Mouse (Mus musculus) mouse trophoblast stem cell (cell line): ENCODE measurements around the gene Lrrc1.

Experiments used
- in situ Hi-C, 2 experiments: fragments of 300-500 bp; cut with MseI, MboI; formaldehyde crosslinking; loops; 2 replicates in 1 of 2; 3 replicates in 1 of 2; pipeline ENCODE4 v1.15.1; 2025

Lrrc1 gene

GRCm38 (mm10) chr9:77427292-77428114, 117.2 kb downstream of the Lrrc1 start:
- in situ Hi-C loops: no loop called here

GRCm38 (mm10) chr9:77426110-77426509, 118.6 kb downstream of the Lrrc1 start:
- in situ Hi-C loops: no loop called here

- in situ Hi-C loops: no loop called here
Measured at GRCm38 (mm10) chr9:77425553-77425952, 119.1 kb downstream of the Lrrc1 start.

- in situ Hi-C loops: no loop called here
Measured at GRCm38 (mm10) chr9:77420200-77420585, 124.5 kb downstream of the Lrrc1 start.

GRCm38 (mm10) chr9:77419501-77420199, 125.0 kb downstream of the Lrrc1 start:
- in situ Hi-C loops: no loop called here

GRCm38 (mm10) chr9:77418800-77419199, 125.9 kb downstream of the Lrrc1 start:
- in situ Hi-C loops: no loop called here

GRCm38 (mm10) chr9:77416486-77416885, 128.2 kb downstream of the Lrrc1 start:
- in situ Hi-C loops: no loop called here

GRCm38 (mm10) chr9:77416002-77416401, 128.7 kb downstream of the Lrrc1 start:
- in situ Hi-C loops: no loop called here

- in situ Hi-C loops: no loop called here
Measured at GRCm38 (mm10) chr9:77411830-77412425, 132.7 kb downstream of the Lrrc1 start.

- in situ Hi-C loops: no loop called here
Measured at GRCm38 (mm10) chr9:77410968-77411367, 133.7 kb downstream of the Lrrc1 start.

- in situ Hi-C loops: no loop called here
Measured at GRCm38 (mm10) chr9:77410524-77410923, 134.1 kb downstream of the Lrrc1 start.

- in situ Hi-C loops: loop anchor here in 1 of 2 experiments (5.0 kb wide), 1 partner anchor 194 kb away; no protein-coding TSS in a partner anchor
Measured at GRCm38 (mm10) chr9:77408053-77408603, 136.5 kb downstream of the Lrrc1 start.

GRCm38 (mm10) chr9:77406906-77407305, 137.8 kb downstream of the Lrrc1 start:
- in situ Hi-C loops: loop anchor here in 1 of 2 experiments (5.0 kb wide), 1 partner anchor 195 kb away; no protein-coding TSS in a partner anchor

- in situ Hi-C loops: no loop called here
Measured at GRCm38 (mm10) chr9:77404458-77404857, 140.2 kb downstream of the Lrrc1 start.

GRCm38 (mm10) chr9:77403961-77404360, 140.7 kb downstream of the Lrrc1 start:
- in situ Hi-C loops: no loop called here

GRCm38 (mm10) chr9:77402971-77403370, 141.7 kb downstream of the Lrrc1 start:
- in situ Hi-C loops: no loop called here

- in situ Hi-C loops: loop anchor here in 1 of 2 experiments (25.0 kb wide), 1 partner anchor 1012 kb away; no protein-coding TSS in a partner anchor
Measured at GRCm38 (mm10) chr9:77399801-77400200, 144.9 kb downstream of the Lrrc1 start.

GRCm38 (mm10) chr9:77398856-77399631, 145.6 kb downstream of the Lrrc1 start:
- in situ Hi-C loops: loop anchor here in 1 of 2 experiments (25.0 kb wide), 1 partner anchor 1012 kb away; no protein-coding TSS in a partner anchor

- in situ Hi-C loops: loop anchor here in 1 of 2 experiments (25.0 kb wide), 1 partner anchor 1010 kb away; no protein-coding TSS in a partner anchor
Measured at GRCm38 (mm10) chr9:77397027-77397426, 147.6 kb downstream of the Lrrc1 start.

GRCm38 (mm10) chr9:77391248-77391647, 153.4 kb downstream of the Lrrc1 start:
- in situ Hi-C loops: loop anchor here in 1 of 2 experiments (25.0 kb wide), 1 partner anchor 1004 kb away; no protein-coding TSS in a partner anchor

- in situ Hi-C loops: loop anchor here (10.0 to 25.0 kb wide), 2 partner anchors 394 to 1002 kb away; no protein-coding TSS in a partner anchor
Measured at GRCm38 (mm10) chr9:77388956-77389355, 155.7 kb downstream of the Lrrc1 start.
